Mouse (Mus musculus) large intestine, adult 2 months (tissue): ENCODE data around the gene CK137956. TPM values are rescaled to one million over a fixed set of nuclear protein-coding genes. Genes with fewer than 3 reads are reported as not detected.

Source experiments
- DNase-seq: peaks from one replicate; pipeline ENCODE4 v3.0.0-alpha.2; 2012; ENCODE audit warnings: low read depth, low spot score
- WGBS: fragments of 180-500 bp; shearing (Covaris S2); methylation state at CpG from one replicate; pipeline ENCODE4 v1.1.7; 2018; 5-methylcytosine and 5-hydroxymethylcytosine counted together
- polyA plus RNA-seq: library from polyadenylated mRNA; depleted of rRNA; stranded (reverse); fragments of >200 nt; gene quantifications from 2 replicates; pipeline ENCODE4 v1.2.3, GENCODE M21; 2012; rRNA removed

CK137956 gene
- polyA plus RNA-seq, 1 experiment: not detected

GRCm38 (mm10) chr4:127937474-127937873 is 33.3 kb downstream of the CK137956 start:
- WGBS: 77% methylated on average over 7 of the region's 7 CpGs
- no peak for DNase-seq

DNA sequence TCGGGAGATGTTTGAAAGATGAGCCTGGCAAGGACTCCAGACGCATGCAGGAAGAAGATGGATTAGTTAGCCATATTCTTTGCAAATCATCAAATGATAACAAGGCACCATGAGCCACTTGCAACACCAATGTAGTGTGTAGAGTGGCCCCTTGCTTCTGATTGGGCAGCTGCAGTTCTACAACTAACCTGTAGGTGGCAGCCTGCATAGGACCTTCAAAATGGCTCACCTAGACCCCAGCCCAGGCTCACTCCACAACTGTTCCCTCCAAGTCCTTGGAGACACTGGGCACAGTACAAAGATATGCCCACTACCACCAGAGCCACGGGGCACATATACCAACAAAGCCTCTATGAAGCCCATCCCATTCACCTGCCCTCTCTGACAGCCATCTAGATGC is 35.4 kb downstream of the CK137956 start:
- 55% methylated on average over 3 of the region's 3 CpGs for WGBS

DNA sequence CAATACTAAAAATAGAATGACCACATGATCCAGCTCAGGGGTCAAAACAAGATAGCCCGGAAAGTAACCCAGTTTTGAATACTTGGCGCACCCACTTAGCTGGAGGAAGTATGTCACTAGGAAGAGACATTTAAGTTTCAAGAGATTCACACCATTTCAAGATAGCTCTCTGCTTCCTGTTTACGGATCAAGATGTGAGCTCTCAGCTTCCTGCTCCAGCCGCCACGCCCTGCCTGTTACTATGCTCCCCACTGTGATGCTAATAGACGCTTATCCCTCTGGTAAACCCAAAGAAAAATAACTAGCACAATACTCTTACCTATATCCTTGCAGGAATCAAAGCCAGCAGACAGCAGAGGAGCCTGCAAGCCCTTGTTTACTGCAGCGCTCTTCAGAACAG is 57.2 kb downstream of the CK137956 start:
- WGBS: 77% methylated on average over 7 of the region's 7 CpGs

More for the DNA sequence above, 35.4 kb downstream of the CK137956 start:
- no peak for DNase-seq

DNA sequence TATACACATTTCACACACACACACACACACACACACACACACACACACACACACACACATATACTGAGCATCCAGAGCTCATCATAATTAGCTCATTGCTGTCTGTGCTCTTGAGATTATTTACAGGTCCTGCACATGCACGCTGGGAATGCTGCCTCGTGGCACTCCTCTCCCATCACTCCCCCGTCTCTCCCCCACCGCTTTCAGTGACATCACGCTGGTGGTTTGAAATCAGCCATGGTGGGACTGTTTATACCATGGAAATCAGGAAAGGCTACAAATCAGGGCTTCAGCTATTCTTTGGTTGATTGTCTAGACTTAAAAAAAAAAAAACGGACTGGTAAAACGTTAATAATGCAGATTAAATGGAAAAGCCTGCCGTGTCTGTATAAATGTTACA is 63.6 kb downstream of the CK137956 start:
- no peak for DNase-seq

More for the DNA sequence above, 57.2 kb downstream of the CK137956 start:
- no peak for DNase-seq

DNA sequence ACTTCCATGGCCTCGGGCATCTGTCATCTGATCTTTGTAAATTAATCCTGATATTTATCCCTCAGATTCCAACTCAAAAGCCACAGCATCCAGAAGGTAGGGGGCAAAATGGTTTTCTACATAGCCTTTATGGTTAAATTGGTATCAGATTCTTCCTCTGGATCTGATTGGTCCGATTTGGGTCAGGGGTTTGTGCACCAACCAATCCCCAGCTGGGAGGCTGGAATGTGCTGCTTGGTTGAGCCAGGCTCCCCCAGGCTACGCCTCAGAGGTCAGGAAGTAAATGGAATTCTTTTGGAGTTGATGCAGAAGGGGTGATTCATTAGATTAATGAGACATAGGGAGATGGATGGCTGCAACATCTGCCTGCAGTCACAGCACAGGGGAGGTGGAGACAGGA is 66.8 kb downstream of the CK137956 start:
- DNase-seq: no peak
- WGBS: 60% methylated on average over 3 of the region's 3 CpGs

More for the DNA sequence above, 63.6 kb downstream of the CK137956 start:
- WGBS: 73% methylated on average over 8 of the region's 8 CpGs

DNA sequence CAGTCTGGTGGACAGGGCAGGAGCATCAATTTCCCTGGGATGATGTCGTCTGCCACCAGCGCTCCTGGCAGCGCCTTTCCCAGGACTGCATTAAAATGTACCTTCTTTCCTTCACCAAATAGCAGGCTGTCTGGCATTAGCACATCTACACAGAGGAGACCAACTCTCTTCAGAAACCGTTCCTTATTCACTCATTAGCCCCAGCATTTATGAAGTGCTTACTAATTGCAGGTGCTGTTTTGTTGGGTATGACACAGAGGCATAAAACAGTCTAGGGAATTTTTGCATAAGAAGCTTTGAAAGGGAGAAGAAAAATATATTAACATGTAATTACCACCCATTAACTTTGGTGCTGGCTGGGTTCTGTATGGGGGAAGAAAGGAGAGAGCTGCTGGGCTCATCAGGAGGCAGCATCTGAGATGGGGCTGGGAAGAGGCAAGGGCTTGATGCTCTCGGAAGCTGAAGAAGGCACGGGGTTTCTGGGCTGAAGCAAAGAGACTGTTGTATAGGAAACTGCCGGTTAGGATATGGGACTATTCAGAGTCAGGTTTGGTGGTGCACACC is 69.8 kb downstream of the CK137956 start:
- WGBS: 78% methylated on average over 7 of the region's 7 CpGs
- no peak for DNase-seq

DNA sequence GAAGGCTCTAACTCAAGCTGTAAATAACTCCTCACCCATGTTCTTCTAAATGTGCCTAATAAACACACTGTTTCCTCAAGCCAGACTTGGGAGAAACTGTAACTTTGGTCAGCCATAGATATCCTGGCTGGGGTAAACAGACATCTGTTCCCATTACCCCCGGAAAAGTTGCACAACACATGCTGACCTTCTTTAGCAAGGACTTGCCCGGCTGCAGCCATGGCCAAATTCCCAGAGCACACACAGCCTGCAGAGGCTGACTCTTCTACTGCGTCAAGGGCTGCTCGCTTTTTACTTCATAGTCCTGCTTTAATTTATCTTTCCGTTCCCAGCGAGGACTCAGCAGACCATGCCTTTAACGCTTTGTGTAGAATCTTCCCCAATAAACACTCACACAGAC is 81.7 kb downstream of the CK137956 start:
- 68% methylated on average over 7 of the region's 7 CpGs for WGBS
- no peak for DNase-seq

- DNase-seq: no peak
- WGBS: 91% methylated on average over 8 of the region's 8 CpGs
Measured at GRCm38 (mm10) chr4:127878966-127879365, 91.8 kb downstream of the CK137956 start.

Other genes starting within 250 kb of the CK137956 start
- gene Csmd2, start 16.9 kb upstream of the CK137956 start, polyA plus RNA-seq: 0.02 and 0.04 TPM in 2 replicates